Mouse (Mus musculus) forebrain, embryonic 16.5 days (tissue): ENCODE data around the gene Tuba3b. TPM values are rescaled to one million over a fixed set of nuclear protein-coding genes. Genes with fewer than 3 reads are reported as not detected.
A peak's percentile ranks its signal among the peaks of the same experiment; 100 is the strongest.

ENCODE experiments used
- ATAC-seq: fragments of 200-750 bp; cut with Nextera tagmentation; 2 replicates; pipeline ENCODE4 v1.8.0; 2017; ENCODE audit warnings: mild to moderate bottlenecking, moderate library complexity
- H3K27ac ChIP-seq: fragments of 300-500 bp; sonication (generic); 2 replicates; pipeline ENCODE4 v1.5.1; 2014; ENCODE audit warnings: low read length, control low read depth
- H3K27me3 ChIP-seq: fragments of 300-500 bp; sonication (generic); replicated peaks from 2 replicates; pipeline ENCODE4 v1.6.1; 2014; ENCODE audit warnings: low read length; ENCODE audit not compliant: control insufficient read depth, insufficient read depth
- H3K36me3 ChIP-seq: fragments of 300-500 bp; sonication (generic); 2 replicates; pipeline ENCODE4 v1.6.1; 2014; ENCODE audit not compliant: control insufficient read depth, insufficient read depth
- H3K4me1 ChIP-seq: fragments of 300-500 bp; sonication (generic); replicated peaks from 2 replicates; pipeline ENCODE4 v1.6.1; 2014; ENCODE audit warnings: low read length; ENCODE audit not compliant: control insufficient read depth, insufficient read depth
- H3K4me2 ChIP-seq: fragments of 300-500 bp; sonication (generic); 2 replicates; pipeline ENCODE4 v1.6.1; 2014; ENCODE audit warnings: mild to moderate bottlenecking, low read length, control low read depth
- H3K4me3 ChIP-seq: fragments of 300-500 bp; sonication (generic); replicated peaks from 2 replicates; pipeline ENCODE4 v1.5.1; 2014; ENCODE audit warnings: mild to moderate bottlenecking, low read length, control low read depth
- H3K9ac ChIP-seq: fragments of 300-500 bp; sonication (generic); replicated peaks from 2 replicates; pipeline ENCODE4 v1.6.1; 2014; ENCODE audit warnings: low read depth, low read length, control low read depth
- H3K9me3 ChIP-seq: fragments of 300-500 bp; sonication (generic); 2 replicates; pipeline ENCODE4 v1.6.1; 2016; ENCODE audit warnings: low read length; ENCODE audit not compliant: control insufficient read depth
- WGBS: fragments of 180-500 bp; shearing (Covaris S2); extraction: QIAGEN DNeasy Blood & Tissue Kit; methylation state at CpG from one replicate; pipeline ENCODE4 v1.1.7; 2014; 5-methylcytosine and 5-hydroxymethylcytosine counted together
- polyA plus RNA-seq: library from polyadenylated mRNA; unstranded; fragments of >200 nt; fragmentation: Nextera tagmentation; extraction: Ambion mirVana; gene quantifications from 2 replicates; pipeline ENCODE4 v1.2.1, GENCODE M21; 2015

Gene Tuba3b
- polyA plus RNA-seq, 1 experiment from 2014 or later: not detected

- peak overlapping the region; percentile 56 for H3K27ac ChIP-seq
- H3K4me2 ChIP-seq: peak overlapping the region; percentile 46
- H3K4me3 ChIP-seq: no peak overlapping the region; the same call in 1 of the 2 replicates
- no peaks in the 10 kb centered on the region for H3K36me3 ChIP-seq
- H3K9ac ChIP-seq: 0 out of 2 replicates have a peak overlapping the region, but pooled peaks have one; percentile 5
- WGBS: 41% methylated on average over 21 of the region's 21 CpGs
- no peaks in the 10 kb centered on the region for H3K27me3 ChIP-seq
- H3K4me1 ChIP-seq: peaks cover 10% of the 10 kb centered on the region
- no peaks in the 10 kb centered on the region for H3K9me3 ChIP-seq
- peak; percentile 94 for ATAC-seq
Observed at GRCm38 (mm10) chr6:145585052-145585973, 30.2 kb upstream of the Tuba3b start.

GRCm38 (mm10) chr6:145590501-145591293 is 24.9 kb upstream of the Tuba3b start:
- peaks cover 22% of the 10 kb centered on the region for H3K4me1 ChIP-seq
- no peak overlapping the region for H3K4me3 ChIP-seq
- 82% methylated on average over 11 of the region's 11 CpGs for WGBS
- peak; percentile 46; the same call in 1 of the 2 replicates for ATAC-seq
- H3K9ac ChIP-seq: no peak overlapping the region
- H3K27ac ChIP-seq: no peak overlapping the region; the same call in 1 of the 2 replicates
- H3K9me3 ChIP-seq: no peaks in the 10 kb centered on the region
- no peaks in the 10 kb centered on the region for H3K27me3 ChIP-seq
- H3K4me2 ChIP-seq: no peak overlapping the region
- H3K36me3 ChIP-seq: no peaks in the 10 kb centered on the region

GRCm38 (mm10) chr6:145591578-145591977 is 24.0 kb upstream of the Tuba3b start:
- Histone ChIP-seq H3K9ac (no peak overlapping the region), H3K27ac (no peak overlapping the region), H3K4me2 (no peak overlapping the region), H3K9me3 (no peaks in the 10 kb centered on the region), H3K4me3 (no peak overlapping the region), H3K36me3 (no peaks in the 10 kb centered on the region), H3K4me1 (peaks cover 22% of the 10 kb centered on the region), H3K27me3 (no peaks in the 10 kb centered on the region)
- WGBS: 43% methylated on average over 1 of the region's 1 CpGs
- no peak for ATAC-seq

GRCm38 (mm10) chr6:145592036-145592435 is 23.5 kb upstream of the Tuba3b start:
- Histone ChIP-seq H3K4me1 (peaks cover 22% of the 10 kb centered on the region), H3K9me3 (no peaks in the 10 kb centered on the region), H3K36me3 (no peaks in the 10 kb centered on the region), H3K27ac (peak overlapping the region; percentile 29; the same call in 1 of the 2 replicates), H3K4me2 (no peak overlapping the region), H3K9ac (no peak overlapping the region), H3K27me3 (no peaks in the 10 kb centered on the region), H3K4me3 (no peak overlapping the region)
- 81% methylated on average over 6 of the region's 6 CpGs for WGBS
- ATAC-seq: no peak

- Histone ChIP-seq H3K36me3 (no peaks in the 10 kb centered on the region), H3K4me1 (peaks cover 22% of the 10 kb centered on the region), H3K4me2 (no peak overlapping the region), H3K27ac (peak overlapping the region; percentile 29; the same call in 1 of the 2 replicates), H3K9me3 (no peaks in the 10 kb centered on the region), H3K9ac (no peak overlapping the region), H3K27me3 (no peaks in the 10 kb centered on the region), H3K4me3 (no peak overlapping the region)
- ATAC-seq: peak; percentile 59
- WGBS: 33% methylated on average over 8 of the region's 8 CpGs
Observed at GRCm38 (mm10) chr6:145592531-145592998, 23.0 kb upstream of the Tuba3b start.

- ATAC-seq: no peak
- Histone ChIP-seq H3K4me1 (peaks cover 29% of the 10 kb centered on the region), H3K4me2 (no peak overlapping the region), H3K27ac (no peak overlapping the region), H3K4me3 (no peak overlapping the region), H3K9me3 (no peaks in the 10 kb centered on the region), H3K27me3 (no peaks in the 10 kb centered on the region), H3K36me3 (no peaks in the 10 kb centered on the region), H3K9ac (no peak overlapping the region)
- 79% methylated on average over 7 of the region's 7 CpGs for WGBS
Observed at GRCm38 (mm10) chr6:145593991-145594390, 21.6 kb upstream of the Tuba3b start.

GRCm38 (mm10) chr6:145595905-145596304 is 19.7 kb upstream of the Tuba3b start:
- peaks cover 26% of the 10 kb centered on the region for H3K4me1 ChIP-seq
- WGBS: 87% methylated on average over 4 of the region's 4 CpGs
- H3K4me3 ChIP-seq: no peak overlapping the region
- H3K9me3 ChIP-seq: no peaks in the 10 kb centered on the region
- H3K9ac ChIP-seq: no peak overlapping the region
- no peaks in the 10 kb centered on the region for H3K36me3 ChIP-seq
- no peak for ATAC-seq
- no peak overlapping the region for H3K4me2 ChIP-seq
- no peaks in the 10 kb centered on the region for H3K27me3 ChIP-seq
- no peak overlapping the region for H3K27ac ChIP-seq

GRCm38 (mm10) chr6:145598794-145599555 is 16.6 kb upstream of the Tuba3b start:
- Histone ChIP-seq H3K27me3 (no peaks in the 10 kb centered on the region), H3K9ac (no peak overlapping the region), H3K9me3 (no peaks in the 10 kb centered on the region), H3K36me3 (no peaks in the 10 kb centered on the region), H3K4me2 (no peak overlapping the region; the same call in 1 of the 2 replicates), H3K4me1 (peaks cover 10% of the 10 kb centered on the region), H3K27ac (peak overlapping the region; percentile 41), H3K4me3 (no peak overlapping the region)
- WGBS: 54% methylated on average over 11 of the region's 11 CpGs
- peak; percentile 74 for ATAC-seq
